Mouse (Mus musculus): Measurements from ENCODE around the gene Hs6st1. TPM values are rescaled to one million over a fixed set of nuclear protein-coding genes. Genes with fewer than 3 reads are reported as not detected.
"Not testable (repeated sequence)": the region's sequence is repeated elsewhere in the genome, so short reads cannot be mapped to it uniquely, and the experiment has no call there.

Hs6st1 gene
- total and polyA plus RNA-seq, 2 experiments from 2014 or later, result 3.2 to 31.5 TPM

- no peak overlapping the region for H3K4me2 ChIP-seq (ENCODE audit: low read depth, low read length)
- DNase-seq (ENCODE audit: low spot score) (no peak), ATAC-seq (ENCODE audit: insufficient read depth, low read depth) (no peak)
- H3K36me3 ChIP-seq (replicated peaks; ENCODE audit: control insufficient read depth, insufficient read depth, low read length), result no peaks in the 10 kb centered on the region
- no peak overlapping the region for H3K4me3 ChIP-seq (ENCODE audit: low read depth, low read length)
- no peaks in the 10 kb centered on the region for H3K4me1 ChIP-seq (ENCODE audit: control insufficient read depth, insufficient read depth)
- peaks cover 3% of the 10 kb centered on the region; the same call in 1 of the 2 replicates for H3K9me3 ChIP-seq (replicated peaks; ENCODE audit: control insufficient read depth, low read length)
- H3K9ac ChIP-seq (replicated peaks; ENCODE audit: low read depth, low read length), result no peak overlapping the region
- WGBS, result 72% methylated on average over 3 of the region's 3 CpGs
- TF ChIP-seq CTCF (IDR thresholded peaks at IDR 0.05; ENCODE audit: low read depth), result no peak
- TF ChIP-seq EP300 (IDR thresholded peaks at IDR 0.05; ENCODE audit: low read depth), result no peak
- no peaks in the 10 kb centered on the region for H3K27me3 ChIP-seq (ENCODE audit: control insufficient read depth, insufficient read depth, low read length)
- H3K27ac ChIP-seq (ENCODE audit: low read depth), result no peak overlapping the region
Observed at GRCm38 (mm10) chr1:36042072-36042471, 26.1 kb upstream of the Hs6st1 start.

DNA sequence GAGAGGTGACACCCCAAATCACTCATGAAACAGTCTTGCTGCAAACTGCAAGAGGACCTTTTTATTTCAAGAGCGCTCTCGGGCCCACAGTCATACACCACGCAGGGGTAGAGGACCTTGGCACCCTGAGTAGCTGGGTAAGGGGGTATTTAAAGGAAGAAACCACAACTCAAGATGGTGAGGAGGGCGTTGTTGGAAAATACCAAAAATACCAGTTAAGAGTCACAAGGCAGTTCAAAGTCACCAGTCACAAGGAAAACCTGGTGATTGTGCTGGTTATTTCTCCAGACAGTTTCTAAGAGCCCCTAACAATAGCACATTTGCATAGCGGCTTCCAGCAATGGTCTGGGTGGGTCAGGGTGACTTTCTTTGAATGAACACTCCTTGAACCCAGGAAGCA, 24.4 kb upstream of the Hs6st1 start:
- WGBS, result 94% methylated on average over 5 of the region's 5 CpGs
- ATAC-seq (ENCODE audit: insufficient read depth, low read depth), result not testable (repeated sequence)

GRCm38 (mm10) chr1:36044288-36044687, 23.9 kb upstream of the Hs6st1 start:
- no peak for TF ChIP-seq CTCF (IDR thresholded peaks at IDR 0.05; ENCODE audit: low read depth)
- TF ChIP-seq EP300 (IDR thresholded peaks at IDR 0.05; ENCODE audit: low read depth), result no peak
- Histone ChIP-seq H3K9ac (replicated peaks; ENCODE audit: low read depth, low read length) (no peak overlapping the region), H3K36me3 (replicated peaks; ENCODE audit: control insufficient read depth, insufficient read depth, low read length) (no peaks in the 10 kb centered on the region), H3K27ac (ENCODE audit: low read depth) (no peak overlapping the region), H3K4me1 (ENCODE audit: control insufficient read depth, insufficient read depth) (no peaks in the 10 kb centered on the region), H3K9me3 (replicated peaks; ENCODE audit: control insufficient read depth, low read length) (peaks cover 3% of the 10 kb centered on the region; the same call in 1 of the 2 replicates), H3K27me3 (ENCODE audit: control insufficient read depth, insufficient read depth, low read length) (no peaks in the 10 kb centered on the region), H3K4me2 (ENCODE audit: low read depth, low read length) (no peak overlapping the region), H3K4me3 (ENCODE audit: low read depth, low read length) (no peak overlapping the region)
- DNase-seq (ENCODE audit: low spot score), result no peak
- 81% methylated on average over 4 of the region's 4 CpGs for WGBS
- no peak for ATAC-seq (ENCODE audit: insufficient read depth, low read depth)

More for the DNA sequence above, 24.4 kb upstream of the Hs6st1 start:
- not testable (repeated sequence) for H3K4me2 ChIP-seq (ENCODE audit: low read depth, low read length); DNase-seq (ENCODE audit: low spot score); H3K4me3 ChIP-seq (ENCODE audit: low read depth, low read length); H3K27me3 ChIP-seq (ENCODE audit: control insufficient read depth, insufficient read depth, low read length); H3K9me3 ChIP-seq (replicated peaks; ENCODE audit: control insufficient read depth, low read length); H3K9ac ChIP-seq (replicated peaks; ENCODE audit: low read depth, low read length); H3K36me3 ChIP-seq (replicated peaks; ENCODE audit: control insufficient read depth, insufficient read depth, low read length); H3K4me1 ChIP-seq (ENCODE audit: control insufficient read depth, insufficient read depth); H3K27ac ChIP-seq (ENCODE audit: low read depth)

GRCm38 (mm10) chr1:36052672-36053071, 15.5 kb upstream of the Hs6st1 start:
- H3K4me3 ChIP-seq (ENCODE audit: low read depth, low read length), result no peak overlapping the region
- H3K9me3 ChIP-seq (replicated peaks; ENCODE audit: control insufficient read depth, low read length), result no peaks in the 10 kb centered on the region
- no peak overlapping the region for H3K4me2 ChIP-seq (ENCODE audit: low read depth, low read length)
- no peak for DNase-seq (ENCODE audit: low spot score)
- ATAC-seq (ENCODE audit: insufficient read depth, low read depth), result no peak
- no peaks in the 10 kb centered on the region; the same call in 1 of the 2 replicates for H3K4me1 ChIP-seq (ENCODE audit: control insufficient read depth, insufficient read depth)
- no peak overlapping the region for H3K27ac ChIP-seq (ENCODE audit: low read depth)
- no peaks in the 10 kb centered on the region for H3K36me3 ChIP-seq (replicated peaks; ENCODE audit: control insufficient read depth, insufficient read depth, low read length)
- 74% methylated on average over 5 of the region's 5 CpGs for WGBS
- no peak for TF ChIP-seq CTCF (IDR thresholded peaks at IDR 0.05; ENCODE audit: low read depth)
- TF ChIP-seq EP300 (IDR thresholded peaks at IDR 0.05; ENCODE audit: low read depth), result no peak
- no peaks in the 10 kb centered on the region for H3K27me3 ChIP-seq (ENCODE audit: control insufficient read depth, insufficient read depth, low read length)
- H3K9ac ChIP-seq (replicated peaks; ENCODE audit: low read depth, low read length), result no peak overlapping the region

DNA sequence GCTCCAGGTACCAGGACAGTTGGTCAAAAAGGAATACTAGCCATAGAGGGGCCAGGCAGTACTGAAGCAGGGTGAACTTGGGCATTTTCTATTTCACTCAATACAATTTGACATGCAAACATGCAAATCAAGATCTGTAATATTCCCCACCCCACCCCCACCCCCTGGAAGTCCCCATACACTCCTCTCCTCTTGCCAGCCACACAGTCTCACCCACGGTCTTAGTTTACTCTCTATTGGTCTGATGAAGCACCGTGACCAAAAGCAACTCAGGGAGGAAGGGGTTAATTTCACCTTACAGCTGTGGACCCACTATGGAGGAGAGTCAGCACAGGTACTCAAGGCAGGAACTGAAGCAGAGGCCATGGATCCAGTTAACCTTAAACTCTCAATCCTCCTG, 14.6 kb upstream of the Hs6st1 start:
- Histone ChIP-seq H3K27ac (ENCODE audit: low read depth) (no peak overlapping the region), H3K9ac (replicated peaks; ENCODE audit: low read depth, low read length) (no peak overlapping the region), H3K4me1 (ENCODE audit: control insufficient read depth, insufficient read depth) (no peaks in the 10 kb centered on the region; the same call in 1 of the 2 replicates), H3K4me3 (ENCODE audit: low read depth, low read length) (no peak overlapping the region), H3K4me2 (ENCODE audit: low read depth, low read length) (no peak overlapping the region), H3K9me3 (replicated peaks; ENCODE audit: control insufficient read depth, low read length) (no peaks in the 10 kb centered on the region), H3K36me3 (replicated peaks; ENCODE audit: control insufficient read depth, insufficient read depth, low read length) (no peaks in the 10 kb centered on the region), H3K27me3 (ENCODE audit: control insufficient read depth, insufficient read depth, low read length) (no peaks in the 10 kb centered on the region)
- WGBS, result 83% methylated on average over 2 of the region's 2 CpGs
- ATAC-seq (ENCODE audit: insufficient read depth, low read depth) (no peak), DNase-seq (ENCODE audit: low spot score) (no peak)
- no peak for TF ChIP-seq CTCF (IDR thresholded peaks at IDR 0.05; ENCODE audit: low read depth)
- no peak for TF ChIP-seq EP300 (IDR thresholded peaks at IDR 0.05; ENCODE audit: low read depth)

- Histone ChIP-seq H3K4me1 (ENCODE audit: control insufficient read depth, insufficient read depth) (no peaks in the 10 kb centered on the region; the same call in 1 of the 2 replicates), H3K27ac (ENCODE audit: low read depth) (no peak overlapping the region), H3K9me3 (replicated peaks; ENCODE audit: control insufficient read depth, low read length) (no peaks in the 10 kb centered on the region), H3K4me3 (ENCODE audit: low read depth, low read length) (no peak overlapping the region), H3K27me3 (ENCODE audit: control insufficient read depth, insufficient read depth, low read length) (no peaks in the 10 kb centered on the region), H3K36me3 (replicated peaks; ENCODE audit: control insufficient read depth, insufficient read depth, low read length) (no peaks in the 10 kb centered on the region), H3K9ac (replicated peaks; ENCODE audit: low read depth, low read length) (no peak overlapping the region), H3K4me2 (ENCODE audit: low read depth, low read length) (no peak overlapping the region)
- WGBS, result 76% methylated on average over 9 of the region's 9 CpGs
- DNase-seq (ENCODE audit: low spot score) (no peak), ATAC-seq (ENCODE audit: insufficient read depth, low read depth) (no peak)
- TF ChIP-seq EP300 (IDR thresholded peaks at IDR 0.05; ENCODE audit: low read depth), result no peak
- no peak for TF ChIP-seq CTCF (IDR thresholded peaks at IDR 0.05; ENCODE audit: low read depth)
Observed at GRCm38 (mm10) chr1:36054182-36054966, 13.8 kb upstream of the Hs6st1 start.

Measured in heart, postnatal 0 days (tissue).